Mouse (Mus musculus) G1E (cell line): ENCODE results near the gene Cptp. TPM values are rescaled to one million over a fixed set of nuclear protein-coding genes. Genes with fewer than 3 reads are reported as not detected.

Experiments used
- ATAC-seq: 2 replicates; pipeline ENCODE4 v1.8.0; 2016; ENCODE audit warnings: mild to moderate bottlenecking; ENCODE audit not compliant: insufficient number of reproducible peaks, poor library complexity, low FRiP score, severe bottlenecking; ENCODE audit errors: extremely low read depth
- DNase-seq: peaks from one replicate; pipeline ENCODE4 v3.0.0; 2012; ENCODE audit warnings: low spot score
- H3K27me3 ChIP-seq: 2 replicates; pipeline ENCODE4 v1.6.1; 2012; ENCODE audit warnings: mild to moderate bottlenecking, low read length, inconsistent platforms; ENCODE audit not compliant: insufficient read depth
- H3K36me3 ChIP-seq: replicated peaks from 2 replicates; pipeline ENCODE3; 2012; ENCODE audit warnings: mild to moderate bottlenecking, inconsistent platforms
- H3K4me1 ChIP-seq: 2 replicates; pipeline ENCODE4 v1.6.1; 2012; ENCODE audit warnings: low read depth, low read length, inconsistent platforms, mixed read lengths; ENCODE audit not compliant: insufficient read depth
- H3K4me3 ChIP-seq: 2 replicates; pipeline ENCODE4 v1.5.1; 2012; ENCODE audit warnings: low read depth, mild to moderate bottlenecking, inconsistent platforms, low read length, moderate library complexity, mixed read lengths
- H3K9me3 ChIP-seq: replicated peaks from 2 replicates; pipeline ENCODE4 v1.6.1; 2012; ENCODE audit warnings: inconsistent platforms
- CTCF ChIP-seq: IDR thresholded peaks from 2 replicates; pipeline ENCODE4 v1.5.1; 2012; ENCODE audit warnings: low read depth, low read length, inconsistent platforms, mixed read lengths
- GATA1 ChIP-seq: IDR thresholded peaks from 2 replicates; pipeline ENCODE4 v1.6.1; 2012; ENCODE audit warnings: borderline replicate concordance, low read length, inconsistent platforms, mixed read lengths
- GATA2 ChIP-seq: IDR thresholded peaks from 2 replicates; pipeline ENCODE4 v1.6.1; 2012; ENCODE audit warnings: low read depth, low read length, inconsistent platforms, borderline replicate concordance
- POLR2AphosphoS5 ChIP-seq: IDR thresholded peaks from 2 replicates; pipeline ENCODE4 v1.6.1; 2012; ENCODE audit warnings: low read depth, low read length, inconsistent platforms; ENCODE audit not compliant: insufficient replicate concordance
- TAL1 ChIP-seq: conservative IDR thresholded peaks from 2 replicates; pipeline ENCODE4 v1.6.1; 2012; ENCODE audit warnings: low read depth, low read length, inconsistent platforms, mixed read lengths
- polyA plus RNA-seq: library from polyadenylated mRNA; stranded (reverse); fragments of >175 nt; gene quantifications from 2 replicates; pipeline ENCODE4 v1.2.3, GENCODE M21; 2012
- total RNA-seq, 2 experiments: library from RNA; stranded (forward) in 1 of 2; stranded (reverse) in 1 of 2; fragments of 200-1000 nt in 1 of 2; fragments of >200 nt in 1 of 2; fragmentation: Nextera tagmentation in 1 of 2; gene quantifications; 2 replicates each; pipeline ENCODE4 v1.2.3; 2014 to 2017

Cptp gene
- total and polyA plus RNA-seq, 3 experiments = 3.6 to 9.3 (median 6.7) TPM

- Histone ChIP-seq H3K36me3 (peaks cover 78% of the 10 kb centered on the region), H3K9me3 (no peaks in the 10 kb centered on the region), H3K4me3 (no peak overlapping the region), H3K27me3 (no peaks in the 10 kb centered on the region), H3K4me1 (peaks cover 43% of the 10 kb centered on the region)
- no peak for TF ChIP-seq GATA2
- no peak for TF ChIP-seq CTCF
- no peak for TF ChIP-seq TAL1
- no peak for TF ChIP-seq GATA1
- no peak for TF ChIP-seq POLR2AphosphoS5
- DNase-seq = no peak
- ATAC-seq = no peak
Observed at GRCm38 (mm10) chr4:155829866-155830265, 39.4 kb downstream of the Cptp start.

- DNase-seq = no peak
- TF ChIP-seq POLR2AphosphoS5 (no peak), TAL1 (no peak), CTCF (no peak), GATA1 (no peak), GATA2 (no peak)
- no peak overlapping the region for H3K4me3 ChIP-seq
- H3K36me3 ChIP-seq = peaks cover 97% of the 10 kb centered on the region
- H3K27me3 ChIP-seq = no peaks in the 10 kb centered on the region
- H3K9me3 ChIP-seq = no peaks in the 10 kb centered on the region
- H3K4me1 ChIP-seq = peaks cover 27% of the 10 kb centered on the region
- no peak for ATAC-seq
Observed at GRCm38 (mm10) chr4:155823443-155823842, 45.8 kb downstream of the Cptp start.

GRCm38 (mm10) chr4:155821025-155821424, 48.2 kb downstream of the Cptp start:
- Histone ChIP-seq H3K9me3 (no peaks in the 10 kb centered on the region), H3K4me1 (peaks cover 36% of the 10 kb centered on the region), H3K36me3 (peaks cover 97% of the 10 kb centered on the region), H3K4me3 (no peak overlapping the region), H3K27me3 (no peaks in the 10 kb centered on the region)
- TF ChIP-seq POLR2AphosphoS5 (no peak), GATA1 (no peak), CTCF (no peak), GATA2 (no peak), TAL1 (no peak)
- no peak for ATAC-seq
- no peak for DNase-seq

- ATAC-seq (no peak), DNase-seq (no peak)
- Histone ChIP-seq H3K27me3 (no peaks in the 10 kb centered on the region), H3K4me1 (peaks cover 46% of the 10 kb centered on the region), H3K36me3 (peaks cover 92% of the 10 kb centered on the region), H3K4me3 (no peak overlapping the region), H3K9me3 (no peaks in the 10 kb centered on the region)
- TF ChIP-seq CTCF (no peak), TAL1 (no peak), GATA1 (no peak), POLR2AphosphoS5 (no peak), GATA2 (no peak)
Observed at GRCm38 (mm10) chr4:155817533-155817932, 51.7 kb downstream of the Cptp start.

Other genes starting within 250 kb of the Cptp start
Only the 20 nearest of the 28 such genes appear.
- 0.58 and 0.68 TPM in 2 replicates for gene Tmem240, start 134.6 kb downstream of the Cptp start, total RNA-seq (2014; fragmentation: Nextera tagmentation)
- gene Tmem240, start 134.6 kb downstream of the Cptp start, total RNA-seq (2017) = 0.55 and 0.64 TPM in 2 replicates
- gene Tmem240, start 134.6 kb downstream of the Cptp start, polyA plus RNA-seq = 0.94 and 0.98 TPM in 2 replicates
- gene Atad3a, start 108.3 kb downstream of the Cptp start, total RNA-seq (2014; fragmentation: Nextera tagmentation) = 43.2 and 64.6 TPM in 2 replicates
- gene Atad3a, start 108.3 kb downstream of the Cptp start, total RNA-seq (2017) = 58.8 and 61.5 TPM in 2 replicates
- gene Atad3a, start 108.3 kb downstream of the Cptp start, polyA plus RNA-seq = 65.7 and 70.7 TPM in 2 replicates
- 0.39 and 0.68 TPM in 2 replicates for gene Vwa1, start 94.7 kb downstream of the Cptp start, total RNA-seq (2014; fragmentation: Nextera tagmentation)
- gene Vwa1, start 94.7 kb downstream of the Cptp start, total RNA-seq (2017) = 0.93 and 1.0 TPM in 2 replicates
- 0.09 and 0.10 TPM in 2 replicates for gene Vwa1, start 94.7 kb downstream of the Cptp start, polyA plus RNA-seq
- not detected in 2 replicates for gene Tmem88b, start 83.6 kb downstream of the Cptp start, total RNA-seq (2014; fragmentation: Nextera tagmentation)
- 0.05 and 0.06 TPM in 2 replicates for gene Tmem88b, start 83.6 kb downstream of the Cptp start, total RNA-seq (2017)
- 0.01 TPM in 1 of 2 replicates, not detected in the other for gene Tmem88b, start 83.6 kb downstream of the Cptp start, polyA plus RNA-seq
- gene Ankrd65, start 79.0 kb downstream of the Cptp start, total RNA-seq (2014; fragmentation: Nextera tagmentation) = not detected in 2 replicates
- not detected in 2 replicates for gene Ankrd65, start 79.0 kb downstream of the Cptp start, total RNA-seq (2017)
- gene Ankrd65, start 79.0 kb downstream of the Cptp start, polyA plus RNA-seq = not detected in 2 replicates
- 86.3 and 97.2 TPM in 2 replicates for gene Mrpl20, start 66.6 kb downstream of the Cptp start, total RNA-seq (2014; fragmentation: Nextera tagmentation)
- gene Mrpl20, start 66.6 kb downstream of the Cptp start, total RNA-seq (2017) = 85.3 and 124 TPM in 2 replicates
- gene Mrpl20, start 66.6 kb downstream of the Cptp start, polyA plus RNA-seq = 15.1 and 17.9 TPM in 2 replicates
- 121 and 171 TPM in 2 replicates for gene Ccnl2, start 57.0 kb downstream of the Cptp start, total RNA-seq (2014; fragmentation: Nextera tagmentation)
- gene Ccnl2, start 57.0 kb downstream of the Cptp start, total RNA-seq (2017) = 125 and 150 TPM in 2 replicates
- gene Ccnl2, start 57.0 kb downstream of the Cptp start, polyA plus RNA-seq = 33.0 and 41.8 TPM in 2 replicates
- gene Aurkaip1, start 38.2 kb downstream of the Cptp start, total RNA-seq (2014; fragmentation: Nextera tagmentation) = 147 and 155 TPM in 2 replicates
- gene Aurkaip1, start 38.2 kb downstream of the Cptp start, total RNA-seq (2017) = 158 and 160 TPM in 2 replicates
- 291 and 293 TPM in 2 replicates for gene Aurkaip1, start 38.2 kb downstream of the Cptp start, polyA plus RNA-seq
- not detected in 2 replicates for gene Mxra8, start 29.8 kb downstream of the Cptp start, total RNA-seq (2014; fragmentation: Nextera tagmentation)
- 0.33 and 0.46 TPM in 2 replicates for gene Mxra8, start 29.8 kb downstream of the Cptp start, total RNA-seq (2017)
- gene Mxra8, start 29.8 kb downstream of the Cptp start, polyA plus RNA-seq = not detected in 2 replicates
- gene Dvl1, start 22.0 kb downstream of the Cptp start, total RNA-seq (2014; fragmentation: Nextera tagmentation) = 14.4 and 16.8 TPM in 2 replicates
- 9.2 and 13.7 TPM in 2 replicates for gene Dvl1, start 22.0 kb downstream of the Cptp start, total RNA-seq (2017)
- gene Dvl1, start 22.0 kb downstream of the Cptp start, polyA plus RNA-seq = 77.7 and 92.8 TPM in 2 replicates
- 1.6 and 1.7 TPM in 2 replicates for gene Tas1r3, start 6.1 kb downstream of the Cptp start, total RNA-seq (2014; fragmentation: Nextera tagmentation)
- 0.52 and 0.60 TPM in 2 replicates for gene Tas1r3, start 6.1 kb downstream of the Cptp start, total RNA-seq (2017)
- gene Tas1r3, start 6.1 kb downstream of the Cptp start, polyA plus RNA-seq = 0.02 and 0.03 TPM in 2 replicates
- gene Ints11, start 106 bp upstream of the Cptp start, total RNA-seq (2014; fragmentation: Nextera tagmentation) = 35.6 and 47.3 TPM in 2 replicates
- gene Ints11, start 106 bp upstream of the Cptp start, total RNA-seq (2017) = 43.5 and 63.3 TPM in 2 replicates
- gene Ints11, start 106 bp upstream of the Cptp start, polyA plus RNA-seq = 21.7 and 26.8 TPM in 2 replicates
- 16.6 and 19.5 TPM in 2 replicates for gene Pusl1, start 22.3 kb upstream of the Cptp start, total RNA-seq (2014; fragmentation: Nextera tagmentation)
- gene Pusl1, start 22.3 kb upstream of the Cptp start, total RNA-seq (2017) = 27.9 and 32.3 TPM in 2 replicates
- 135 and 233 TPM in 2 replicates for gene Pusl1, start 22.3 kb upstream of the Cptp start, polyA plus RNA-seq
- 16.5 and 19.9 TPM in 2 replicates for gene Acap3, start 22.4 kb upstream of the Cptp start, total RNA-seq (2014; fragmentation: Nextera tagmentation)
- 12.4 and 12.5 TPM in 2 replicates for gene Acap3, start 22.4 kb upstream of the Cptp start, total RNA-seq (2017)
- gene Acap3, start 22.4 kb upstream of the Cptp start, polyA plus RNA-seq = 31.0 and 32.9 TPM in 2 replicates
- gene Ube2j2, start 74.4 kb upstream of the Cptp start, total RNA-seq (2014; fragmentation: Nextera tagmentation) = 118 and 122 TPM in 2 replicates
- 124 and 178 TPM in 2 replicates for gene Ube2j2, start 74.4 kb upstream of the Cptp start, total RNA-seq (2017)
- 167 and 223 TPM in 2 replicates for gene Ube2j2, start 74.4 kb upstream of the Cptp start, polyA plus RNA-seq
- gene C1qtnf12, start 92.9 kb upstream of the Cptp start, total RNA-seq (2014; fragmentation: Nextera tagmentation) = 17.0 and 19.9 TPM in 2 replicates
- 9.7 and 14.2 TPM in 2 replicates for gene C1qtnf12, start 92.9 kb upstream of the Cptp start, total RNA-seq (2017)
- 43.7 and 60.7 TPM in 2 replicates for gene C1qtnf12, start 92.9 kb upstream of the Cptp start, polyA plus RNA-seq
- 3.6 and 5.1 TPM in 2 replicates for gene B3galt6, start 123.2 kb upstream of the Cptp start, total RNA-seq (2014; fragmentation: Nextera tagmentation)
- 11.6 and 11.7 TPM in 2 replicates for gene B3galt6, start 123.2 kb upstream of the Cptp start, total RNA-seq (2017)
- 4.1 and 4.2 TPM in 2 replicates for gene B3galt6, start 123.2 kb upstream of the Cptp start, polyA plus RNA-seq
- gene Sdf4, start 123.4 kb upstream of the Cptp start, total RNA-seq (2014; fragmentation: Nextera tagmentation) = 51.0 and 94.4 TPM in 2 replicates
- 156 and 163 TPM in 2 replicates for gene Sdf4, start 123.4 kb upstream of the Cptp start, total RNA-seq (2017)
- 30.7 and 31.8 TPM in 2 replicates for gene Sdf4, start 123.4 kb upstream of the Cptp start, polyA plus RNA-seq
- gene Tnfrsf4, start 144.4 kb upstream of the Cptp start, total RNA-seq (2014; fragmentation: Nextera tagmentation) = 2.3 and 2.5 TPM in 2 replicates
- gene Tnfrsf4, start 144.4 kb upstream of the Cptp start, total RNA-seq (2017) = 1.2 and 3.1 TPM in 2 replicates
- 0.58 and 1.1 TPM in 2 replicates for gene Tnfrsf4, start 144.4 kb upstream of the Cptp start, polyA plus RNA-seq
- not detected in 2 replicates for gene Tnfrsf18, start 156.7 kb upstream of the Cptp start, total RNA-seq (2014; fragmentation: Nextera tagmentation)
- gene Tnfrsf18, start 156.7 kb upstream of the Cptp start, total RNA-seq (2017) = 0.22 TPM in 1 of 2 replicates, not detected in the other
- gene Tnfrsf18, start 156.7 kb upstream of the Cptp start, polyA plus RNA-seq = not detected in 2 replicates